Mouse (Mus musculus) spleen, adult 2 months (tissue): ENCODE results near the gene Ntsr1. TPM values are rescaled to one million over a fixed set of nuclear protein-coding genes. Genes with fewer than 3 reads are reported as not detected.

ENCODE experiments used
- DNase-seq, 2 experiments: peaks; one replicate each; pipeline versions ENCODE4 v3.0.0 to v3.0.0-alpha.2; 2012 to 2021; ENCODE audit warnings: low spot score in 2 of 2, low read depth in 1 of 2
- H3K27ac ChIP-seq: fragments of 200-500 bp; 2 replicates; pipeline ENCODE4 v1.5.1; 2012; ENCODE audit warnings: low read length, inconsistent platforms; ENCODE audit not compliant: insufficient read depth
- H3K27me3 ChIP-seq: fragments of 200-500 bp; 2 replicates; pipeline ENCODE4 v1.6.1; 2012; ENCODE audit warnings: mild to moderate bottlenecking, moderate library complexity, low read length, inconsistent platforms; ENCODE audit not compliant: control insufficient read depth, insufficient read depth
- H3K36me3 ChIP-seq: fragments of 200-500 bp; 2 replicates; pipeline ENCODE4 v1.6.1; 2012; ENCODE audit warnings: mild to moderate bottlenecking, low read length, inconsistent platforms; ENCODE audit not compliant: control insufficient read depth, insufficient read depth
- H3K4me1 ChIP-seq: fragments of 200-500 bp; 2 replicates; pipeline ENCODE4 v1.6.1; 2011; ENCODE audit warnings: inconsistent platforms; ENCODE audit not compliant: control insufficient read depth, insufficient read depth, insufficient read length
- H3K4me3 ChIP-seq: fragments of 200-500 bp; 2 replicates; pipeline ENCODE4 v1.5.1; 2011; ENCODE audit warnings: mild to moderate bottlenecking, inconsistent platforms; ENCODE audit not compliant: insufficient read depth, insufficient read length; ENCODE audit errors: extremely low read depth
- CTCF ChIP-seq: fragments of 200-500 bp; IDR thresholded peaks from 2 replicates; pipeline ENCODE4 v1.5.1; 2011; ENCODE audit warnings: mild to moderate bottlenecking, inconsistent platforms; ENCODE audit not compliant: insufficient read depth, insufficient read length, insufficient replicate concordance; ENCODE audit errors: extremely low read depth
- POLR2A ChIP-seq: fragments of 200-500 bp; IDR thresholded peaks from 2 replicates; pipeline ENCODE4 v1.6.1; 2011; ENCODE audit warnings: low read depth, low read length, inconsistent platforms
- WGBS: fragments of 180-500 bp; shearing (Covaris S2); methylation state at CpG from one replicate; pipeline ENCODE4 v1.1.7; 2018; 5-methylcytosine and 5-hydroxymethylcytosine counted together
- polyA plus RNA-seq: library from polyadenylated mRNA; depleted of rRNA; stranded (reverse); fragments of >200 nt; gene quantifications from 2 replicates; pipeline ENCODE4 v1.2.3, GENCODE M21; 2012

Gene Ntsr1
- polyA plus RNA-seq, 1 experiment, result not detected

GRCm38 (mm10) chr2:180533237-180533636 lies 33.5 kb downstream of the Ntsr1 start:
- no peak for DNase-seq
- TF ChIP-seq CTCF (no peak), POLR2A (no peak)
- H3K4me1 ChIP-seq, result no peaks in the 10 kb centered on the region
- H3K4me3 ChIP-seq, result no peak overlapping the region
- no peaks in the 10 kb centered on the region for H3K27me3 ChIP-seq
- no peak overlapping the region for H3K27ac ChIP-seq
- WGBS, result 12% methylated on average over 4 of the region's 4 CpGs
- no peaks in the 10 kb centered on the region for H3K36me3 ChIP-seq

- no peak for DNase-seq
These were observed 43.9 kb downstream of the Ntsr1 start for GRCm38 (mm10) chr2:180543675-180544074.

GRCm38 (mm10) chr2:180545046-180545445 lies 45.3 kb downstream of the Ntsr1 start:
- WGBS, result 57% methylated on average over 18 of the region's 18 CpGs
- no peak for TF ChIP-seq POLR2A
- TF ChIP-seq CTCF, result no peak
- H3K4me3 ChIP-seq, result no peak overlapping the region
- H3K36me3 ChIP-seq, result no peaks in the 10 kb centered on the region
- H3K27me3 ChIP-seq, result no peaks in the 10 kb centered on the region
- no peak for DNase-seq
- H3K27ac ChIP-seq, result no peak overlapping the region
- no peaks in the 10 kb centered on the region for H3K4me1 ChIP-seq

More at GRCm38 (mm10) chr2:180543675-180544074, 43.9 kb downstream of the Ntsr1 start:
- Histone ChIP-seq H3K4me3 (no peak overlapping the region), H3K4me1 (no peaks in the 10 kb centered on the region), H3K36me3 (no peaks in the 10 kb centered on the region), H3K27me3 (no peaks in the 10 kb centered on the region), H3K27ac (no peak overlapping the region)
- WGBS, result 86% methylated on average over 2 of the region's 2 CpGs
- TF ChIP-seq CTCF, result no peak
- TF ChIP-seq POLR2A, result no peak

- Histone ChIP-seq H3K27ac (no peak overlapping the region), H3K4me3 (no peak overlapping the region), H3K4me1 (no peaks in the 10 kb centered on the region), H3K27me3 (no peaks in the 10 kb centered on the region), H3K36me3 (no peaks in the 10 kb centered on the region)
- 50% methylated on average over 8 of the region's 8 CpGs for WGBS
- TF ChIP-seq CTCF (no peak), POLR2A (no peak)
- no peak for DNase-seq
These were observed 47.8 kb downstream of the Ntsr1 start for GRCm38 (mm10) chr2:180547384-180548106.

GRCm38 (mm10) chr2:180552340-180552739 lies 52.6 kb downstream of the Ntsr1 start:
- no peak for DNase-seq
- WGBS, result 85% methylated on average over 3 of the region's 3 CpGs
- TF ChIP-seq POLR2A (no peak), CTCF (no peak)
- Histone ChIP-seq H3K27ac (no peak overlapping the region), H3K4me1 (no peaks in the 10 kb centered on the region), H3K36me3 (no peaks in the 10 kb centered on the region), H3K4me3 (no peak overlapping the region), H3K27me3 (no peaks in the 10 kb centered on the region)

- H3K27me3 ChIP-seq, result no peaks in the 10 kb centered on the region
- H3K4me1 ChIP-seq, result no peaks in the 10 kb centered on the region
- TF ChIP-seq CTCF (no peak), POLR2A (no peak)
- 49% methylated on average over 3 of the region's 3 CpGs for WGBS
- no peak overlapping the region for H3K4me3 ChIP-seq
- no peak overlapping the region for H3K27ac ChIP-seq
- DNase-seq, result no peak
- no peaks in the 10 kb centered on the region for H3K36me3 ChIP-seq
These were observed 55.4 kb downstream of the Ntsr1 start for GRCm38 (mm10) chr2:180555219-180555618.

- WGBS, result 26% methylated on average over 3 of the region's 3 CpGs
- TF ChIP-seq POLR2A (no peak), CTCF (no peak)
- no peaks in the 10 kb centered on the region for H3K4me1 ChIP-seq
These were observed 56.7 kb downstream of the Ntsr1 start for GRCm38 (mm10) chr2:180556470-180556869.

More at GRCm38 (mm10) chr2:180556470-180556869, 56.7 kb downstream of the Ntsr1 start:
- H3K4me3 ChIP-seq, result no peak overlapping the region
- H3K36me3 ChIP-seq, result no peaks in the 10 kb centered on the region
- H3K27me3 ChIP-seq, result no peaks in the 10 kb centered on the region
- H3K27ac ChIP-seq, result no peak overlapping the region
- DNase-seq, result no peak
